Comparison of ENCODE assay signal across 8 mouse cellular contexts in genomic region chr9:102643071-102643485, GRCm38 (mm10). TPM values are rescaled to one million over a fixed set of nuclear protein-coding genes. Genes with fewer than 3 reads are reported as not detected.
DNase-seq lines count a peak whose midpoint lies in the region; ATAC-seq lines count a peak whose summit lies in the region.

No protein-coding gene starts in this region.

- no peaks in the 10 kb centered on the region for H3K9me3 ChIP-seq in embryonic facial prominence, embryonic 10.5 days
- H3K9me3 ChIP-seq in hindbrain, embryonic 10.5 days, result no peaks in the 10 kb centered on the region
- no peaks in the 10 kb centered on the region for H3K9me3 ChIP-seq in liver, embryonic 13.5 days (replicated peaks)

- no peak overlapping the region for H3K9ac ChIP-seq in liver, embryonic 13.5 days

- peaks cover 63% of the 10 kb centered on the region for H3K4me1 ChIP-seq in embryonic facial prominence, embryonic 10.5 days
- H3K4me1 ChIP-seq in hindbrain, embryonic 10.5 days (replicated peaks), result peaks cover 53% of the 10 kb centered on the region
- 0 out of 2 replicates have a peak, but pooled peaks cover 7% of the 10 kb centered on the region for H3K4me1 ChIP-seq in liver, embryonic 13.5 days (replicated peaks)

- H3K27me3 ChIP-seq in embryonic facial prominence, embryonic 10.5 days (replicated peaks; ENCODE audit: low read depth, poor library complexity, severe bottlenecking), result no peaks in the 10 kb centered on the region
- no peaks in the 10 kb centered on the region for H3K27me3 ChIP-seq in hindbrain, embryonic 10.5 days (ENCODE audit: insufficient read depth, poor library complexity, severe bottlenecking)
- H3K27me3 ChIP-seq in liver, embryonic 13.5 days, result 0 out of 2 replicates have a peak, but pooled peaks cover 5% of the 10 kb centered on the region

- 28% methylated on average over 8 of the region's 8 CpGs for WGBS in embryonic facial prominence, embryonic 10.5 days
- WGBS in hindbrain, embryonic 10.5 days, result 41% methylated on average over 8 of the region's 8 CpGs
- 45% methylated on average over 8 of the region's 8 CpGs for WGBS in liver, embryonic 13.5 days (ENCODE audit: insufficient replicate concordance)

- H3K4me3 ChIP-seq in embryonic facial prominence, embryonic 10.5 days, result peak overlapping the region; percentile 43
- H3K4me3 ChIP-seq in hindbrain, embryonic 10.5 days, result no peak overlapping the region
- H3K4me3 ChIP-seq in liver, embryonic 13.5 days (replicated peaks), result no peak overlapping the region

- H3K27ac ChIP-seq in embryonic facial prominence, embryonic 10.5 days (replicated peaks), result peak overlapping the region; percentile 90
- peak overlapping the region; percentile 87 for H3K27ac ChIP-seq in hindbrain, embryonic 10.5 days
- H3K27ac ChIP-seq in liver, embryonic 13.5 days, result peak overlapping the region; percentile 55

- H3K4me2 ChIP-seq in liver, embryonic 13.5 days, result no peak overlapping the region

- H3K36me3 ChIP-seq in embryonic facial prominence, embryonic 10.5 days (replicated peaks), result no peaks in the 10 kb centered on the region
- H3K36me3 ChIP-seq in hindbrain, embryonic 10.5 days, result no peaks in the 10 kb centered on the region
- no peaks in the 10 kb centered on the region for H3K36me3 ChIP-seq in liver, embryonic 13.5 days

- ATAC-seq in liver, embryonic 13.5 days (ENCODE audit: low read depth), result no peak
- no peak for ATAC-seq in megakaryocyte progenitor cell, adult 5-6 weeks (replicated peaks; ENCODE audit: poor library complexity)

- DNase-seq in NIH3T3 (ENCODE audit: low read depth), result peak; percentile 73
- DNase-seq in embryonic facial prominence, embryonic 10.5 days (ENCODE audit: low spot score), result peak; percentile 66
- DNase-seq in hindbrain, embryonic 10.5 days (ENCODE audit: low spot score), result peak; percentile 54
- DNase-seq in liver, embryonic 13.5 days, result no peak
- DNase-seq in adrenal gland, postnatal 14 days, result no peak
- DNase-seq in adrenal gland, adult (ENCODE audit: inconsistent age in 2 of 2, low spot score in 1 of 2), result no peak
- no peak for DNase-seq in cerebellum, postnatal 36 days

RNA-seq across cellular contexts. Expression of gene Cep63, which starts 16.7 kb away (rescaled TPM):
- polyA plus RNA-seq in embryonic facial prominence, embryonic 10.5 days (2016; fragmentation: Nextera tagmentation; extraction: Ambion mirVana), result 53.4 and 56.2 TPM in 2 replicates
- 45.2 and 55.2 TPM in 2 replicates for polyA plus RNA-seq in hindbrain, embryonic 10.5 days (2016; fragmentation: Nextera tagmentation; extraction: Ambion mirVana)
- 26.1 and 28.0 TPM in 2 replicates for polyA plus RNA-seq in liver, embryonic 13.5 days (2015; fragmentation: Nextera tagmentation; extraction: Ambion mirVana)
- 37.7 and 40.3 TPM in 2 replicates for total RNA-seq in adrenal gland, postnatal 14 days (2021)
- total RNA-seq in megakaryocyte progenitor cell, adult 5-6 weeks (2015), result 26.0 and 43.3 TPM in 2 replicates
- 30.0 and 40.8 TPM in 2 replicates for total RNA-seq in megakaryocyte progenitor cell, adult 5-6 weeks (2017)

RNA-seq across cellular contexts. Expression of gene Anapc13, which starts 17.0 kb away (rescaled TPM):
- 146 and 164 TPM in 2 replicates for polyA plus RNA-seq in embryonic facial prominence, embryonic 10.5 days (2016; fragmentation: Nextera tagmentation; extraction: Ambion mirVana)
- 163 and 191 TPM in 2 replicates for polyA plus RNA-seq in hindbrain, embryonic 10.5 days (2016; fragmentation: Nextera tagmentation; extraction: Ambion mirVana)
- polyA plus RNA-seq in liver, embryonic 13.5 days (2015; fragmentation: Nextera tagmentation; extraction: Ambion mirVana), result 101 and 108 TPM in 2 replicates
- 286 and 307 TPM in 2 replicates for total RNA-seq in adrenal gland, postnatal 14 days (2021)
- total RNA-seq in megakaryocyte progenitor cell, adult 5-6 weeks (2015), result 105 and 118 TPM in 2 replicates
- total RNA-seq in megakaryocyte progenitor cell, adult 5-6 weeks (2017), result 107 and 125 TPM in 2 replicates

Comparison
In these comparisons a context has a peak if more than half of its experiments do, and no peak if none do; other contexts are left out.
1. DNase-seq: peak in NIH3T3 (single experiment), embryonic facial prominence, embryonic 10.5 days (single experiment) and hindbrain, embryonic 10.5 days (single experiment); none in liver, embryonic 13.5 days (single experiment), adrenal gland, postnatal 14 days (single experiment), adrenal gland, adult (0 of 2) and cerebellum, postnatal 36 days (0 of 2).
2. Peak in every context shown above with its lines, with median percentiles within 50 percentile points of each other: H3K27ac ChIP-seq.